Mouse (Mus musculus) heart, adult 2 months (tissue): Measurements from ENCODE around the gene Rabep2.

Experiments
- CTCF ChIP-seq: fragments of 200-600 bp; IDR thresholded peaks from 2 replicates; pipeline ENCODE4 v1.8.1; 2022; ENCODE audit warnings: antibody characterized with exemption, mild to moderate bottlenecking, moderate library complexity
- POLR2A ChIP-seq: fragments of 200-500 bp; IDR thresholded peaks from 2 replicates; pipeline ENCODE4 v1.6.1; 2011; ENCODE audit warnings: mild to moderate bottlenecking, low read depth, low read length, control low read depth; ENCODE audit not compliant: insufficient read depth

DNA sequence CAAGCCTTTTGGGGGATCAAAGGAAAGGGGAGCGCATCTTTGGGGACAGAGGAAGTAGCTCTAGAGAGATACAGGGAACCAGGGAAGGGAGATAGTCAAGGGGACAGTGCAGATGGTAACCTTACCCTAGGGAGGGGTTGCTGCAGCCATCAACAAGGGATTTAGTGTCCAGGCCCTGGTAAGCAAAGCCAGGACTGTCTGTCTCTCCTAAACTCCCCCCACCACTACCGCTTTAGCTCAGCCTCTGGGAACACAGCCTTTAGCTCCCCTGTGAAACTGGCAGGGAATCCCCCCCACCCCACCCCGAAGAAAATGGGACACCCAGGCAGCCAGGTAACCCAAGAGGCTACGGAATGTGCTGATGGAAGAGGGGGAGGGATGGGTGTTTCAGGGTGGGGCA is 35.0 kb downstream of the Rabep2 start:
- TF ChIP-seq CTCF (no peak), POLR2A (no peak)
